Mouse (Mus musculus) G1E (cell line): ENCODE results near the gene Zic1. TPM values are rescaled to one million over a fixed set of nuclear protein-coding genes. Genes with fewer than 3 reads are reported as not detected.

ENCODE experiments used
- ATAC-seq: 2 replicates; pipeline ENCODE4 v1.8.0; 2016; ENCODE audit warnings: mild to moderate bottlenecking; ENCODE audit not compliant: insufficient number of reproducible peaks, poor library complexity, low FRiP score, severe bottlenecking; ENCODE audit errors: extremely low read depth
- DNase-seq: peaks from one replicate; pipeline ENCODE4 v3.0.0; 2012; ENCODE audit warnings: low spot score
- H3K27me3 ChIP-seq: 2 replicates; pipeline ENCODE4 v1.6.1; 2012; ENCODE audit warnings: mild to moderate bottlenecking, low read length, inconsistent platforms; ENCODE audit not compliant: insufficient read depth
- H3K36me3 ChIP-seq: replicated peaks from 2 replicates; pipeline ENCODE3; 2012; ENCODE audit warnings: mild to moderate bottlenecking, inconsistent platforms
- H3K4me1 ChIP-seq: 2 replicates; pipeline ENCODE4 v1.6.1; 2012; ENCODE audit warnings: low read depth, low read length, inconsistent platforms, mixed read lengths; ENCODE audit not compliant: insufficient read depth
- H3K4me3 ChIP-seq: 2 replicates; pipeline ENCODE4 v1.5.1; 2012; ENCODE audit warnings: low read depth, mild to moderate bottlenecking, inconsistent platforms, low read length, moderate library complexity, mixed read lengths
- H3K9me3 ChIP-seq: replicated peaks from 2 replicates; pipeline ENCODE4 v1.6.1; 2012; ENCODE audit warnings: inconsistent platforms
- CTCF ChIP-seq: IDR thresholded peaks from 2 replicates; pipeline ENCODE4 v1.5.1; 2012; ENCODE audit warnings: low read depth, low read length, inconsistent platforms, mixed read lengths
- GATA1 ChIP-seq: IDR thresholded peaks from 2 replicates; pipeline ENCODE4 v1.6.1; 2012; ENCODE audit warnings: borderline replicate concordance, low read length, inconsistent platforms, mixed read lengths
- GATA2 ChIP-seq: IDR thresholded peaks from 2 replicates; pipeline ENCODE4 v1.6.1; 2012; ENCODE audit warnings: low read depth, low read length, inconsistent platforms, borderline replicate concordance
- POLR2AphosphoS5 ChIP-seq: IDR thresholded peaks from 2 replicates; pipeline ENCODE4 v1.6.1; 2012; ENCODE audit warnings: low read depth, low read length, inconsistent platforms; ENCODE audit not compliant: insufficient replicate concordance
- TAL1 ChIP-seq: conservative IDR thresholded peaks from 2 replicates; pipeline ENCODE4 v1.6.1; 2012; ENCODE audit warnings: low read depth, low read length, inconsistent platforms, mixed read lengths
- polyA plus RNA-seq: library from polyadenylated mRNA; stranded (reverse); fragments of >175 nt; gene quantifications from 2 replicates; pipeline ENCODE4 v1.2.3, GENCODE M21; 2012
- total RNA-seq, 2 experiments: library from RNA; stranded (forward) in 1 of 2; stranded (reverse) in 1 of 2; fragments of 200-1000 nt in 1 of 2; fragments of >200 nt in 1 of 2; fragmentation: Nextera tagmentation in 1 of 2; gene quantifications; 2 replicates each; pipeline ENCODE4 v1.2.3; 2014 to 2017

Zic1 gene
- not detected in 2 replicates for total RNA-seq (2014; fragmentation: Nextera tagmentation)
- 0.05 and 0.06 TPM in 2 replicates for total RNA-seq (2017)
- polyA plus RNA-seq, result not detected in 2 replicates

DNA sequence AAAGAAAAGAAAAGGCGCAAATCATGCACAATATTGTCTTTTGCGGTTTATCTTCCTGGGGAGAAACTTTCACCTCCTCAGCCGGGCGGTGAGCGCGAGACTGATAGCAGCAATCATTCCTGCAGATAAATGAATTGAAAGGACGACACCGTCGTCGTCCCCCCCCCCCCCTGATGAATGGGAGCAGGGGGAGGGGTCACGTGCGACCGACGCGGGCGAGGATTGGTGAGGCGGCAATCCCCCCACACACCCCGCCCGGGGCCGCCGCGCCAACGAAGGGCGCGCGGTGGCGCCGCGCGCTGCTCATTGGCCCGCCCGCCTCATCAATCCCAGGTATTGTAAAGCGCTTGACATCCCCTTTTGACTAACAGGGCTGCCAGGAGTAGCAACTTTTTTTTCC, at the start of gene Zic1:
TSS of gene Zic1 (minus strand) at position 147 of the 400 bp plus-strand sequence.
- Histone ChIP-seq H3K9me3 (peaks cover 63% of the 10 kb centered on the region), H3K4me1 (no peaks in the 10 kb centered on the region), H3K4me3 (no peak within 1 kb of the TSS; the same call in 1 of the 2 replicates), H3K27me3 (no peaks in the 10 kb centered on the region), H3K36me3 (no peaks in the 10 kb centered on the region)
- no peak for TF ChIP-seq CTCF
- TF ChIP-seq GATA2, result no peak
- no peak for TF ChIP-seq POLR2AphosphoS5
- no peak for TF ChIP-seq TAL1
- TF ChIP-seq GATA1, result no peak
- DNase-seq, result no peak
- ATAC-seq, result no peak

DNA sequence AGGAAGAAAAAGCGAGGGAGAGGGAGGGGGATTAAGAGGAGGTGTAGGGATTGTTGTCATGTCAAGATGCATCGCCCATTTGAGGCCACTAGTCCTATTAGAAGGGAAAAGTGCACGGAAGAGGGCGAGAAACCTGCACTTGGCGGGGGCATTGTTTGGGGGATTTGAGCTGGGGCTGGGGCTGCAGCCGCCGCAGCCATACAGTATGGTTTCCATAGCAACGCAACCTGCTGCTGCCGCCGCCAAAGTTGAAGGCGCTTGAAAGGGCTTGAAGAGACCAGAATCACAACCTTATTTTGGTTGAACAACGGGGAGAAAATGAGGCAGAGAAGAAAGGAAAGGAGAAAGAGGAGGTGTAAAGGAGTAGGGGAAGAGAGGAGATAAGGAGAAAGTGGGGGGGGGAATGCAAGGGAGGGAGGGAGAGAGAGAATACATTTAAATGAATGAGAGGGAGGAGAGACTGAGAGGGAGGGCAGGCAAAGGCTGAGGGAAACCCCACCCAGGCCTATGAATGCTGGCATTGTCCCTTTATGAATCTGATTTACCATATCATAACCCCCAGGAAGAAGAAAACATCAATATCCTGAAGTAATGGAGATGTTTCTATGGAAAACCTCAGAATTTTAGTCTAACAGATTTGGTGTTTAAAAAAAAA, 48.5 kb upstream of the Zic1 start:
- ATAC-seq (no peak), DNase-seq (no peak)
- Histone ChIP-seq H3K36me3 (no peaks in the 10 kb centered on the region), H3K4me3 (no peak overlapping the region), H3K27me3 (no peaks in the 10 kb centered on the region), H3K9me3 (peaks cover 14% of the 10 kb centered on the region), H3K4me1 (no peaks in the 10 kb centered on the region)
- no peak for TF ChIP-seq TAL1
- TF ChIP-seq GATA1, result no peak
- no peak for TF ChIP-seq CTCF
- no peak for TF ChIP-seq POLR2AphosphoS5
- no peak for TF ChIP-seq GATA2

DNA sequence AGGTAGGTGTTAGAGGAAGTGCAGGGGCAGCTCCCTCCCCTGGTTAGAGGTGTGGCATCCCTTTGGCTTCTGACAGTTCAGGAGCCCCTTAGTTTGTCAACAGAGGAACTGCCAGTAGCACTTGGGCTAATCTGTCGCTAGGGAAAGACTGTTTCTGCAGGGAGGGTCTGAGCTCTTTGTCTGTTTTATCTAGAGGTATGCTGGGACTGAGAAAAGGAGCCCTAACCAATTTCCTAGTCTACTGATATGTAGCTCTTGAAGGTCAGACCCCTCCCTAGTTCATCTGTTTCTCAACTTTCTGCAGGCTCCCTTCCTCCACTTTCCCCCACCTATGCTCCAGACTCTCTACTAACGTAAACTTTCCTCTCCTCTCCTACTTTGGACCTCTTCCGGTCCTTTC, 44.2 kb upstream of the Zic1 start:
- ATAC-seq, result no peak
- no peaks in the 10 kb centered on the region for H3K36me3 ChIP-seq
- DNase-seq, result no peak
- TF ChIP-seq GATA1 (no peak), GATA2 (no peak), TAL1 (no peak), CTCF (no peak), POLR2AphosphoS5 (no peak)
- H3K4me3 ChIP-seq, result no peak overlapping the region
- peaks cover 14% of the 10 kb centered on the region for H3K9me3 ChIP-seq
- no peaks in the 10 kb centered on the region for H3K4me1 ChIP-seq
- H3K27me3 ChIP-seq, result no peaks in the 10 kb centered on the region

DNA sequence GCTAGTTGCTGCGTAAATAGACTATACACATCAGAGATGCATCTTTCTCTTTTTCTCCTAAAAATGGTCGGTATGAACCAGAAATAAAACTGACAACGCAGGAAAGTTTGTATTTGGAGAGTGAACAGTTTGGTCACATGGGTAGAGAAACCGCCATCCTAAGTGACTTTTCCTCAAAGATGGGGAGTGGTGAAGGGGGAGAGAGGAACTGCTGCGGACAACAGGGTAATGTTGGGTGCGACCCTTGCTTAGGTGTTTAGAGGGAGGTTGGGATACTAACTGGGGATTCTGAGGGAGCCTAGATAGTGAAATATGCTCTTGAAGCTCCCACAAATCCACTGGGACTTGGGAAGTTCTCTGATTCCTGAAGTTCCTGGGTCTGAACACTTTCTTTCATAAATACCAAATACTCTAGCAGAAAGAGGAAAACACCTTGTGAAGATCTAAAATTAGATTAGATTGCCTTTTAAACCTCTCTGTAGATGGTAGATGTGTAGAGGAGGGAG, 40.7 kb upstream of the Zic1 start:
- TF ChIP-seq TAL1, result no peak
- TF ChIP-seq CTCF, result no peak
- TF ChIP-seq POLR2AphosphoS5, result no peak
- no peak for TF ChIP-seq GATA1
- no peak for TF ChIP-seq GATA2
- DNase-seq (no peak), ATAC-seq (no peak)
- Histone ChIP-seq H3K36me3 (no peaks in the 10 kb centered on the region), H3K4me1 (no peaks in the 10 kb centered on the region), H3K4me3 (no peak overlapping the region), H3K9me3 (peaks cover 12% of the 10 kb centered on the region), H3K27me3 (no peaks in the 10 kb centered on the region)

DNA sequence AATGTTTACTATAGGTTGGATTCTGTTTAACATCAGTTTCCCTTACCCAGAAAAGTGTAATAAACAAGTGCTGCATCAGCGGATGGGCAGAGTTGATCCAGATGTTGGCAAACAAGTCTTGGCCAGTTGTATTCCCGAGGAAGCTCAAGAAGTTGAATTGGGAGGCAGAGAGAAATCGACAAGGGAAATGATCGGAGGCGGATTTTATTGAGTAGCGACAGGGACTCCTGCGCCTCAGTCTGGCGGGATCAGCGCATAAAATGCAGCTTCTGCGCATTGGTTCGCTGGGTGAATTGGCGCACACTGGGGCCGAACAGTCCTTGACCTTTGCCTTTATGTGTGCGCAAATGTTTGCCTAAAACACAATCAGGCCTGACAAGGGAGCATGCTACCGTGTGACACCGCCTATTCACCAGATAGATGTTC, 40.2 kb upstream of the Zic1 start:
- H3K27me3 ChIP-seq, result no peaks in the 10 kb centered on the region
- ATAC-seq (no peak), DNase-seq (no peak)
- TF ChIP-seq POLR2AphosphoS5 (no peak), TAL1 (no peak)
- H3K9me3 ChIP-seq, result peaks cover 12% of the 10 kb centered on the region
- no peaks in the 10 kb centered on the region for H3K4me1 ChIP-seq
- H3K4me3 ChIP-seq, result no peak overlapping the region
- H3K36me3 ChIP-seq, result no peaks in the 10 kb centered on the region

DNA sequence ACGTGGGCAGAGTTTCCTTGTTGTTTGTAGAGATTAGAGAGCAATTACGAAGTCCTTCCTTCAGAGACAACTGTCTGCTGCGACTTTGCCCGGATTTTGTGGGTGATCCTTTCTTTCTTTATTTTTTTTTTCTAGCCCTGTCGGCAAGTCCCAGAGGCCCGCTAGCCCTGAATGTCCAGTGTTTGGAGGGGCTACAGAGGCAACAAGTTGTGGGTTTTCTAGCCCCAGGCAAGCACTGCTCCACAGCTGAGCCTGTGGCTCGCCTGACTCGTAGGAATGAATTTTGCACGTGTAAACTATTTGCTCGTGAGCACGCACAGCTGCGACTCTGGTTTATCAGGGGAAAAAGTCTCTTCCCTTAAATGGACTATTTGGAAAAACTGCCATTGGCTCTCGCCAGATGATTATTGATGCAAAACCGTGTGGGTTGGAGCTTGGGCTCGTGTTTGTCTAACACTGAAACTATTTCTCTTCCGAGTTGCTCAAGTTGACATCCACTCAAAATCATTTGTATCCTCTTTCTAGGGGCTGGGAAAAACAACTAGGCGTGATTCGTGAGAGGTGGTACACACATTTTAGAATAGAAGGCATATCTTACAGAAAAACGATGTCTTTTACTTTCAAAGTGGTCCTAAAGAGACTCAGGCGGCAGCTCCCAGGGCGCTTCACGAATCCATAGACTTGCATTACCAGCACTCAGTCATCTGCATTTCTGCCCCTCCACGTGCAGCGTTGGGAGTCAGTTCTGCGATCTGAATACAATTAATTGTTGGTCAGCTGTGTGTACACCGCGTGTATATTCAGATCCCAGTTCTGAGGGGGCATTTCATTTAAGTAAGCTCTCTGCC, 39.5 kb upstream of the Zic1 start:
- Histone ChIP-seq H3K27me3 (no peaks in the 10 kb centered on the region), H3K9me3 (peaks cover 15% of the 10 kb centered on the region), H3K4me3 (no peak overlapping the region), H3K4me1 (no peaks in the 10 kb centered on the region), H3K36me3 (no peaks in the 10 kb centered on the region)
- DNase-seq (no peak), ATAC-seq (no peak)
- no peak for TF ChIP-seq POLR2AphosphoS5
- no peak for TF ChIP-seq GATA1
- TF ChIP-seq CTCF, result no peak
- no peak for TF ChIP-seq GATA2
- TF ChIP-seq TAL1, result no peak
